24 mouse cellular contexts compared by ENCODE assay signal in the genomic region with DNA sequence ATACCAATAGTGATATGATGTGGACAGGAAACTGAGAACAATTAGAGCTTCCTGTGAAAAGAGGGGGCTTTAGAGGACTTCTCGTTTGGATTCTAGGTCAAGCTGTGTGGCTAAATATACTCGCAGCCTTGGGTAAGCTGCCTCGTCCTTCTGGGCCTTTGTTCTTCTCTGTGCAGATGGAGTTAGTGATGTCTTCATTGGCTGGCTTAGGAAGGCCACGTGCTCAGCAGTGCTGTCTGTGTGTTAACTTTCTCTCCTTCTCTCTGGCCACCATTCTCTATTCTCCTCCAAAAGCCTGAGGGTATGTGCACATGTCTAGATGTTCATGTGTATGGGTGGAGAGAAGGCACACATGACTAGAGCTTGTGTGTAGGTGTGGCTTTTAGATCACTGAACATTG.
"Had no signal": no experiment of that assay in that cellular context is flagged by ENCODE, and none has a peak within 500 bp of the region (broad histone marks: within the 10 kb centered on the region; RNA-seq: fewer than 3 reads in every experiment).

No protein-coding gene starts in this region.

- H3K9ac ChIP-seq: limb, embryonic 13.5 days; liver, embryonic 12.5 days; liver, embryonic 15.5 days; lung, embryonic 15.5 days; midbrain, embryonic 13.5 days; neural tube, embryonic 13.5 days; stomach, embryonic 15.5 days had no signal

- H3K4me3 ChIP-seq: layer of hippocampus, adult 2 months; limb, embryonic 10.5 days; limb, embryonic 13.5 days; liver, embryonic 12.5 days; liver, embryonic 15.5 days; lung, embryonic 15.5 days; megakaryocyte, embryonic 14.5 days; midbrain, embryonic 10.5 days; midbrain, embryonic 13.5 days; myocyte; neural tube, embryonic 13.5 days; stomach, embryonic 15.5 days had no signal

- H3K27me3 ChIP-seq: limb, embryonic 13.5 days; liver, embryonic 12.5 days; liver, embryonic 15.5 days; lung, embryonic 15.5 days; megakaryocyte, embryonic 14.5 days; midbrain, embryonic 13.5 days; neural tube, embryonic 13.5 days; stomach, embryonic 15.5 days had no signal

- ATAC-seq: liver, embryonic 12.5 days; midbrain, embryonic 13.5 days; midbrain, embryonic 16.5 days had no signal

- H3K4me1 ChIP-seq: liver, embryonic 12.5 days; liver, embryonic 15.5 days; megakaryocyte, embryonic 14.5 days; midbrain, embryonic 13.5 days had no signal

- H3K9me3 ChIP-seq: limb, embryonic 10.5 days; limb, embryonic 13.5 days; liver, embryonic 12.5 days; liver, embryonic 15.5 days; lung, embryonic 15.5 days; midbrain, embryonic 10.5 days; midbrain, embryonic 13.5 days; neural tube, embryonic 13.5 days; stomach, embryonic 15.5 days had no signal

- DNase-seq: kidney, postnatal 25 days; layer of hippocampus, adult 9-11 months; liver; lung, adult 18-20 months; lung, postnatal 10 days; lung, postnatal 36 days; right cerebral cortex, adult 18-20 months; right cerebral cortex, postnatal 25 days; spleen, adult 18-20 months; thymus, postnatal 25 days had no signal

- H3K36me3 ChIP-seq: limb, embryonic 10.5 days; limb, embryonic 13.5 days; liver, embryonic 12.5 days; liver, embryonic 15.5 days; lung, embryonic 15.5 days; midbrain, embryonic 10.5 days; midbrain, embryonic 13.5 days; neural tube, embryonic 13.5 days; stomach, embryonic 15.5 days had no signal

- H3K27ac ChIP-seq: kidney, postnatal 0 days; layer of hippocampus, adult 2 months; limb, embryonic 10.5 days; limb, embryonic 13.5 days; liver, embryonic 12.5 days; liver, embryonic 15.5 days; lung, embryonic 15.5 days; midbrain, embryonic 10.5 days; midbrain, embryonic 13.5 days; neural tube, embryonic 13.5 days; stomach, embryonic 15.5 days had no signal

- H3K4me2 ChIP-seq: limb, embryonic 13.5 days; liver, embryonic 12.5 days; liver, embryonic 15.5 days; lung, embryonic 15.5 days; midbrain, embryonic 13.5 days; neural tube, embryonic 13.5 days; stomach, embryonic 15.5 days had no signal
